Mouse (Mus musculus): ENCODE results near the gene Olfr311. TPM values are rescaled to one million over a fixed set of nuclear protein-coding genes. Genes with fewer than 3 reads are reported as not detected.
"Not testable (repeated sequence)": the region's sequence is repeated elsewhere in the genome, so short reads cannot be mapped to it uniquely, and the experiment has no call there.

Olfr311 gene
- total and polyA plus RNA-seq, 3 experiments, result not detected

GRCm38 (mm10) chr11:58815676-58816075 lies 23.4 kb upstream of the Olfr311 start:
- no peak overlapping the region for H3K4me3 ChIP-seq
- TF ChIP-seq POLR2A (IDR thresholded peaks at IDR 0.05; ENCODE audit: insufficient read depth, low read depth, low read length) (no peak), CTCF (IDR thresholded peaks at IDR 0.05) (no peak), EP300 (IDR thresholded peaks at IDR 0.05; ENCODE audit: insufficient read depth, low read depth, low read length) (no peak)
- H3K4me1 ChIP-seq (ENCODE audit: control insufficient read depth, insufficient read depth, low read length), result no peaks in the 10 kb centered on the region
- H3K27ac ChIP-seq, result no peak overlapping the region
- no peaks in the 10 kb centered on the region for H3K27me3 ChIP-seq (ENCODE audit: control insufficient read depth, insufficient read depth, low read length)
- no peaks in the 10 kb centered on the region for H3K36me3 ChIP-seq (ENCODE audit: control insufficient read depth, insufficient read depth, low read length)
- DNase-seq, result no peak
- no peaks in the 10 kb centered on the region for H3K79me2 ChIP-seq (replicated peaks; ENCODE audit: control insufficient read depth, insufficient read depth, low read length)
- intact Hi-C loops (cut with DNase I), result no loop called here
- H3K9ac ChIP-seq (ENCODE audit: low read depth, low read length), result no peak overlapping the region
- WGBS, result 81% methylated on average over 1 of the region's 1 CpGs

- H3K27ac ChIP-seq; H3K36me3 ChIP-seq (ENCODE audit: control insufficient read depth, insufficient read depth, low read length); intact Hi-C loops (cut with DNase I); H3K27me3 ChIP-seq (ENCODE audit: control insufficient read depth, insufficient read depth, low read length); H3K4me3 ChIP-seq; H3K9ac ChIP-seq (ENCODE audit: low read depth, low read length); H3K4me1 ChIP-seq (ENCODE audit: control insufficient read depth, insufficient read depth, low read length); DNase-seq; H3K79me2 ChIP-seq (replicated peaks; ENCODE audit: control insufficient read depth, insufficient read depth, low read length): not testable (repeated sequence)
Measured at GRCm38 (mm10) chr11:58828937-58829336, 10.1 kb upstream of the Olfr311 start, which contains the start of gene Olfr312. Olfr312 (plus strand) TSS chr11:58829237.

GRCm38 (mm10) chr11:58829764-58830163 lies 9.3 kb upstream of the Olfr311 start:
- Histone ChIP-seq H3K4me1 (ENCODE audit: control insufficient read depth, insufficient read depth, low read length) (no peaks in the 10 kb centered on the region), H3K27me3 (ENCODE audit: control insufficient read depth, insufficient read depth, low read length) (no peaks in the 10 kb centered on the region), H3K36me3 (ENCODE audit: control insufficient read depth, insufficient read depth, low read length) (no peaks in the 10 kb centered on the region), H3K9ac (ENCODE audit: low read depth, low read length) (no peak overlapping the region), H3K27ac (no peak overlapping the region), H3K79me2 (replicated peaks; ENCODE audit: control insufficient read depth, insufficient read depth, low read length) (no peaks in the 10 kb centered on the region), H3K4me3 (no peak overlapping the region)
- intact Hi-C loops (cut with DNase I), result no loop called here
- DNase-seq, result no peak
- no peak for TF ChIP-seq POLR2A (IDR thresholded peaks at IDR 0.05; ENCODE audit: insufficient read depth, low read depth, low read length)
- TF ChIP-seq CTCF (IDR thresholded peaks at IDR 0.05), result no peak
- TF ChIP-seq EP300 (IDR thresholded peaks at IDR 0.05; ENCODE audit: insufficient read depth, low read depth, low read length), result no peak
- WGBS, result 68% methylated on average over 3 of the region's 3 CpGs

GRCm38 (mm10) chr11:58832541-58832940 lies 6.5 kb upstream of the Olfr311 start:
- H3K36me3 ChIP-seq (ENCODE audit: control insufficient read depth, insufficient read depth, low read length); DNase-seq; H3K9ac ChIP-seq (ENCODE audit: low read depth, low read length); H3K27me3 ChIP-seq (ENCODE audit: control insufficient read depth, insufficient read depth, low read length); H3K79me2 ChIP-seq (replicated peaks; ENCODE audit: control insufficient read depth, insufficient read depth, low read length); H3K4me3 ChIP-seq; H3K4me1 ChIP-seq (ENCODE audit: control insufficient read depth, insufficient read depth, low read length); intact Hi-C loops (cut with DNase I); H3K27ac ChIP-seq: not testable (repeated sequence)
- WGBS, result 72% methylated on average over 3 of the region's 3 CpGs

GRCm38 (mm10) chr11:58846919-58847461 lies 7.9 kb downstream of the Olfr311 start, which contains the start of gene Gm12258:
Gm12258 (plus strand) TSS chr11:58847158.
- DNase-seq, result peak; percentile 80 to 89
- Histone ChIP-seq H3K27me3 (ENCODE audit: control insufficient read depth, insufficient read depth, low read length) (no peaks in the 10 kb centered on the region), H3K4me1 (ENCODE audit: control insufficient read depth, insufficient read depth, low read length) (peaks cover 2% of the 10 kb centered on the region), H3K27ac (peak within 1 kb of the TSS; percentile 65), H3K4me3 (peak within 1 kb of the TSS; percentile 73), H3K79me2 (replicated peaks; ENCODE audit: control insufficient read depth, insufficient read depth, low read length) (no peaks in the 10 kb centered on the region), H3K9ac (ENCODE audit: low read depth, low read length) (peak within 1 kb of the TSS; percentile 97), H3K36me3 (ENCODE audit: control insufficient read depth, insufficient read depth, low read length) (no peaks in the 10 kb centered on the region)
- TF ChIP-seq EP300 (IDR thresholded peaks at IDR 0.05; ENCODE audit: insufficient read depth, low read depth, low read length), result 0 out of 2 replicates have a peak, but pooled peaks have one; percentile 37
- TF ChIP-seq CTCF (IDR thresholded peaks at IDR 0.05), result no peak
- peak; percentile 83 for TF ChIP-seq POLR2A (IDR thresholded peaks at IDR 0.05; ENCODE audit: insufficient read depth, low read depth, low read length)
- WGBS, result under 1% methylated on average over 24 of the region's 24 CpGs
- intact Hi-C loops (cut with DNase I), result loop anchor here (5.0 kb wide), 1 partner anchor 55 kb away; the partner anchor contains the start of gene Zfp39

GRCm38 (mm10) chr11:58847636-58848035 lies 8.6 kb downstream of the Olfr311 start:
- no peak for DNase-seq
- H3K27ac ChIP-seq, result peak overlapping the region; percentile 65; the same call in 1 of the 2 replicates
- TF ChIP-seq POLR2A (IDR thresholded peaks at IDR 0.05; ENCODE audit: insufficient read depth, low read depth, low read length) (no peak), CTCF (IDR thresholded peaks at IDR 0.05) (no peak), EP300 (IDR thresholded peaks at IDR 0.05; ENCODE audit: insufficient read depth, low read depth, low read length) (no peak)
- no peaks in the 10 kb centered on the region for H3K36me3 ChIP-seq (ENCODE audit: control insufficient read depth, insufficient read depth, low read length)
- 35% methylated on average over 9 of the region's 9 CpGs for WGBS
- H3K9ac ChIP-seq (ENCODE audit: low read depth, low read length), result peak overlapping the region; percentile 97
- H3K4me1 ChIP-seq (ENCODE audit: control insufficient read depth, insufficient read depth, low read length), result peaks cover 2% of the 10 kb centered on the region
- intact Hi-C loops (cut with DNase I), result loop anchor here (5.0 kb wide), 1 partner anchor 55 kb away; the partner anchor contains the start of gene Zfp39
- no peaks in the 10 kb centered on the region for H3K27me3 ChIP-seq (ENCODE audit: control insufficient read depth, insufficient read depth, low read length)
- peak overlapping the region; percentile 73 for H3K4me3 ChIP-seq
- H3K79me2 ChIP-seq (replicated peaks; ENCODE audit: control insufficient read depth, insufficient read depth, low read length), result no peaks in the 10 kb centered on the region
